Mouse (Mus musculus) megakaryocyte progenitor cell, adult 5-6 weeks (primary cell): ENCODE data around the gene Cdc25b. TPM values are rescaled to one million over a fixed set of nuclear protein-coding genes. Genes with fewer than 3 reads are reported as not detected.
A peak's percentile ranks its signal among the peaks of the same experiment; 100 is the strongest.

ENCODE experiments used
- ATAC-seq: replicated peaks from 2 replicates; pipeline ENCODE4 v1.8.0; 2016; ENCODE audit warnings: mild to moderate bottlenecking, moderate TSS enrichment, inconsistent platforms; ENCODE audit not compliant: poor library complexity
- total RNA-seq, 2 experiments: library from RNA; stranded (forward) in 1 of 2; stranded (reverse) in 1 of 2; fragments of 157-497, 149-512 nt in 1 of 2; fragments of 200-1000 nt in 1 of 2; gene quantifications; 2 replicates each; pipeline versions ENCODE4 v1.2.3 to v1.2.4; 2015 to 2017

Gene Cdc25b
- total RNA-seq (2015) (8.9 and 10.8 TPM in 2 replicates), total RNA-seq (2017) (9.6 and 13.4 TPM in 2 replicates)

DNA sequence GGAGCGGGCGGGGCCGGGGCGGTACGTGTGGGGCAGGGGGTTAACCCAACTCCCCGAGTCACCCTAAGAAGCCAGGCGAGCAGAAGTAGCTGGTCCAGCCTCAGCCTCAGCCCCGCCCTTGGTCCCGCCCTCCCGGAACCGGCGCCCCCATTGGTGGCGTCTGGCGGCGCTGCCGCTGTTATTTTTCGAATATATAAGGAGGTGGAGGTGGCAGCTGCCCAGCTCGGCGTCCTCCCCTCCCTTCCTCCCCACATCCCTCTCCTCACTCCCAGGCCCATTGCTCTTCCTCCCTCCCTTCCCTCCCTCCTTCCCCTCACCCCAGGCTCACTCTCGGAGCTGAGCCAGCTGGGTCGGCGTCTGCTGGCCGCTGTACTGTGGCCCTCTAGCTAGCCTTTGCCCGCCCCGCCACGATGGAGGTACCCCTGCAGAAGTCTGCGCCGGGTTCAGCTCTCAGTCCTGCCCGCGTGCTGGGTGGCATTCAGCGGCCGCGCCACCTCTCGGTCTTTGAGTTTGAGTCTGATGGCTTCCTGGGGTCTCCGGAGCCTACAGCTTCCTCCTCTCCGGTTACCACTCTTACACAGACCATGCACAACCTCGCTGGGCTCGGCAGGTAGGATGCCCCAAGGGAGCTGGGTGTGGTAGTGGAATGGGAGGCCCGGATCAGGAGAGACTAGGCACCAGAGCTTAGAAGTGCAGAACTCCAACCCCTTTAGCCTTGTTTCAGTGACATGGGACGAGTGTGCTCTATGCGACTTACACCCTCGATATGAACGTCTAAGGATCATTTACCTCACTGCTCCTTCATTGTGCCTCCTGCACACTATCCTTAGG is at the start of gene Cdc25b, which contains the start of gene Spef1:
Cdc25b (plus strand) TSS at position 179 of the 831 bp plus-strand sequence.
Spef1 (minus strand) TSS at position 512 of the 831 bp plus-strand sequence.
- ATAC-seq: peak; percentile 89

DNA sequence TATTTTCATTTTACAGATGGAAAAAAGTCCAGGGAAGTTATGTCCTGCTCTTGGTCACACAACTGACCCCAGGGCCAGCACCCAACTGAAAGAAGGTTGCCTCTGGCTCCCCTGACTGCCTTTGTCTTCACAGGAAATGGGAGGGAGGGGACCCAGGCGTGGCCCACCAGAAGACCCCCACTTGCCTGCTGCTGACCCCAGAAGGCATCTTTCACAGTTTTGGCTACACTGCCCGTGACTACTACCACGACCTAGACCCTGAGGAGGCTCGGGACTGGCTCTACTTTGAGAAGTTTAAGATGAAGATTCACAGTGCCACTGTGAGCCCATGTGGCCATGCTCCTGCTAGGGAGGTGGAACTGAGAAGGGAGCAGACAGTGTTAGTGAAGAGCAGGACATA is 48.5 kb upstream of the Cdc25b start:
- no peak for ATAC-seq

DNA sequence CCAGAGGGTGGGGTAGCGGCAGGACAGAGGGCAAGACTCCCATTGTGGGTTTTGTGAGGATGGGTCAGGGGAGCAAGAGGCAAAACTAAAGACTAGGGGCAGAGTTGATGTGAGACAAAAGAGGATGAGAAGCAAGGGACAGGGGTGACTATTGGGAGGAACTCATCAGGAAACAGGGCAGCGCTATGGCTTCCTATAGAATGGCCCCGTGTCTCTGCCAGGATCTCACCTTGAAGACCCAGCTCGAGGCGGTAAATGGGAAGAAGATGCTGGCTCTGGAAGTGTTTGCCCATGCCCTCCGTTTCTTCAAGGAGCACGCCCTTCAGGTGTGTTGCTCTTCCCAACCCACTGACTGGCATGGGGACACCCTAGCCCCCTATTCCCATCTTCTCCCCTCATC is 48.0 kb upstream of the Cdc25b start:
- ATAC-seq: no peak

DNA sequence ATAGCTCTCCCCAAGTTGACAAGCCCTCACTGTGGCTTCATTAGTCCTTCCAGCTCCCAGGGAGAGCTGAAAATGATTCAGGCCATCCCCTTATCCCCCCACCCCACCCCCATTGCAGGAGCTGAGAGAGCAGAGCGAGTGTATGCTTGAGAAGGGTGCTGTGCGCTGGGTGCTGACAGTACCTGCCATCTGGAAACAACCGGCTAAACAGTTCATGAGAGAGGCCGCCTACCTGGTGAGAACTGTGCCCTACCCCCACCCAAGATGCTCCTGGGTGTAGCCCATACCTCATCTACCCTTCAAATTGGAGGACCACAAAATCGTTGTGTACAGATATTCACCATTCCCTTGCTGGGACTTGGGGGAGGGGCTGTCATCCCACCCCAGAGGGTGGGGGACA is 47.5 kb upstream of the Cdc25b start:
- ATAC-seq: no peak

DNA sequence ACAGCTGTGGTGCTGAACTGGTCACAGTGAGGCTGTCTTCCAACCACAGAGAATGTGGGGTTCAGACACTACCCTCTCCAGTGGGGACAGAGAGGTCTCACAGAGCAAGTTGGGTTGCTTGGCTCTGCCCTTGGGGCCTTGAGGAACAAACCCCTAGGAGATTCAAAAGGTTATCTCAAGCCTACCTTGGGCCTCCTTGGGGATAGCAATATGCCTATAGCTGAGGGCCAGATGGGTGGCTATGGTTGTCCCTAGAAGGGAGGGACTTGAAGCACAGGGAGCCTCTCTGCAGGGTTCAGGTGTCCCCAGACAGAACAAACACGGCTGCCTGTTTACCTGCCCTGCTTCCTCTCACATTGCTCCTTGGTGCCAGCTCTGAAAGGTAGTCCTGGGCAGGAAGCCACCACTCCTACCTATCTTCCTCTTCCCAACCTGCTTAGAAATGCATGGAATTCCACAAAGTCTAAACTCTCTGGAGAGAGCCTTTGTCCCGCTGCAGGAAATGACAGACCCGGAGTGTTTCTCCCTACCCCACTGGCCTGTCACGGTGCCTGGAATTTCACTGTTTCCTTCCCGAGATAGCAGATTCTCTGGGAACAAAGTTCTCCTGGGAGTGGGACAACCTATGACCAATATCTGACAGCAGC is 46.7 kb upstream of the Cdc25b start:
- ATAC-seq: no peak

DNA sequence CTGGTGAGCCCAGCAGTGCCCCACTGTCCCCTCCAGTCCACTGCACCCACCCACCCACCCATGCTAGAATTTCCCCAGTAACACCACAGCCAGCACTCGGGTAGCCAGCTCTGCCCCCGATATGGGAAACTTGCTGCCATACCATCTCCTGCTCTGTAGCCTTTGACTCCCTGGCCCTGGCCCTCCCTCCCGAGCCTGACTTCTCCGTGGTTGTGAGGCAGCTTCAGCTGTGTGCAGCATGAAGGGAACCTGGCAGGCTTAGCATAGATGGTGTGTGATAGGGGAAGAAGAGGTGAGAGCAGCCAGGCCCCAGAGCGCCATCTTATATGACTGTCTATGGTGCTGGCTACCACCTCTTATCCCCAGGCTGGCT is 46.2 kb upstream of the Cdc25b start:
- no peak for ATAC-seq

DNA sequence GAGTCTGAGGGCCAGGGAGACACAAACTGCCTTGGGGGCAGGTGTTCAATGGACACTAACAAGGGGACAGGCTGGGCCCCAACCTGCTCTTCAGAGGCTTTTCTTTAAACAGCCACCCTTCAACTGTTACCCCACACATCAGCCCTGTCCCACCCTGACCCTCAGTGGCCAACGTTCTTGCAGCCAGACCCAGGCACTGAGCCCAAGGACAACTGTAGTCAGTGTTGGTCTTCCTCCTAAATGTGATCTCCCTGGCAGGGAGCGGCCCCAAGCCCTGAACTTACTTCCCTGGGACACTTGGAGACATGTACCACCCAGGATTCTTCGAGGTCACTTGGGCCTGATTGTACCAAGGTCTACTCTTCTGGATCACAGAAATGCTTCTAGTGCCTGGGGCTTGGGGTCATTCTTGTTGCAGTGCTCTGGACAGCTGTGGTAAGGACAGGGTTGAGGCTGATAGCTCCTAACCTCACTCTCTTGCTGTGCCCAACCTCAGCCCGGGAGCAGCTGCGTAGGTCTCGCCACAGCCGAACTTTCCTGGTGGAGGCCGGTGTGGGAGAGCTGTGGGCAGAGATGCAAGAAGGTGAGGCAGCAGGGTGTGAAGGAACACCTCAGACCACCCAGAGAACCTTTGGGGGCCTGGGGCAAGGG is 45.3 kb upstream of the Cdc25b start:
- ATAC-seq: no peak

DNA sequence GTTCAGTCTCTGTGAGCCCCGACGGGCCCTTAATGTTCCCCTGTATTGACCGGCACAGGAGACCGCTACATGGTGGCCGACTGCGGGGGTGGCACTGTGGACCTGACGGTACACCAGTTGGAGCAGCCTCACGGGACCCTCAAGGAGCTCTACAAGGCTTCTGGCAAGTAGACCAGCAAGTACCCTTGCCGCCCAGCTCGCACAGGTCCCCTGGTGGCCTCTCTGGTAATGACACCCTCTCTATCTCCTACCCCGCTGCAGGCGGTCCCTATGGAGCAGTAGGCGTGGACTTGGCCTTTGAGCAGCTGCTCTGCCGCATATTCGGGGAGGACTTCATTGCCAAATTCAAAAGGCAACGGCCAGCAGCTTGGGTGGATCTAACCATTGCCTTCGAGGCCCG is 44.2 kb upstream of the Cdc25b start:
- peak; percentile 93 for ATAC-seq

DNA sequence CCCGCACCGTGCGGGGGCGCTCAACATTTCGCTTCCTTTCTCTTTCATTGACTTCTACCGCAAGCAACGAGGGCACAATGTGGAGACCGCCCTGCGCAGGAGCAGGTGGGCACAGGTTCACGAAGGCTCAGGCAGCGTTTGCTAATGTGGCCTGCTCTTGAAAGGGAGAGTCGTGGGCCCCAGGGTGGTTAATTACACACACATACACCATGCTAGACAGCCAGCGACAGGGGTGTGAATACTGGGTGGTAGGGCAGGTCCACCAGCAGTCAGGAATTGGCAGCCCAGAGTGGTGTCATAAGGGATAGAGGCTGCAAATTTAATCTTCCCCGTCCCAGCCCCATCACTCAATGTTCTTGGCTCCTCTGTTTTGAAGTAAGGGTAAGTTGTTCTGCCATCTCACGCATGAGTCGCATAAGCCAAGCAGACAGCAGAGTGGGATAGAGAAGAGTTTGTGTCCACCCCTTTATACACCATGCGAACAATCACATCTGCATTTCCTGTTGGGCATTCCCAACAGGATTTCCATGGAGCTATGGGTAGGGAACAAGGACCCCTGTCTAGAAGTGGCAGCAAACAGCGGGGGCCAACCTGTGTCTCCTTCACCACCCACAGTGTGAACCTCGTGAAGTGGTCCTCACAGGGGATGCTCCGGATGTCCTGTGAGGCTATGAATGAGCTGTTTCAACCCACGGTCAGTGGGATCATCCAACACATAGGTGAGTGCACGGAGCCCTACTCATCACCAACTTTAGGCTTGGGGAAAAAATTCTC is 43.6 kb upstream of the Cdc25b start:
- no peak for ATAC-seq

DNA sequence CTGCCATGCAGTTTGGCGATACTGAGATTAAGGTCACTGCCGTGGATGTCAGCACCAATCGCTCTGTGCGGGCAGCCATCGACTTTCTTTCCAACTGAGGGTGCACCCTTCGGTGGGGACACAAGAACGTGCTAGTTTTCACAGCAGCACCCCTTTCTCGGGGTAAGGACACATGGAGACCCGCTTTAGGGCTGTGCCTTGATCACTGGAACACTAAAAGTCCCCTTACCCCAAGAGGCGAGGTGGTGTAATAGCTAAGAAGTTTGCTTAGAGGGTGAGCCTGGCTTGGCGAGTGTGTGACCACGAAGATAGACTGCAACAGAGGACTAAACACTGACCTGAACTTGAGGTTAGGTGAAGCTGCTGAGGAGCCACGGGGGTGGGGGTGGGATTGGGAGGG is 41.6 kb upstream of the Cdc25b start:
- no peak for ATAC-seq

DNA sequence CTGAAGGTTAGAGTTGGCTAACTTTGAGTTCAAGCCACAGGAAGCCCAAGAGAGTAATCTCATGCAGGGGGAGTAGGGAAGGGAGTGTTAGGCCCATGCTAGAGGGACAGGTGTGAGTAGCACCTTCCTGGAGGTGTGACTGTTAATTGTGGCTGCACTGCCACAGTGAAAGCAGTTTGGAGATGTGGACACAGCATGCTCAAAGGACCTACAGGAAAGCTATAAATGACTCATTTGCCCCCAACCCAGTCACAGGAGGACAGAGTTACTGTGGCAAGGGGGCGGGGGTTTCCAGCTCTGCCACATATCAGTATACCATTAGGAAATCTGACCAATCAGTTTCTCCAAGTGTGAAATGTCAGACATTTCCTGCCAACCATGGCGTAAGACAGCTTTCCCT is 41.2 kb upstream of the Cdc25b start:
- no peak for ATAC-seq

DNA sequence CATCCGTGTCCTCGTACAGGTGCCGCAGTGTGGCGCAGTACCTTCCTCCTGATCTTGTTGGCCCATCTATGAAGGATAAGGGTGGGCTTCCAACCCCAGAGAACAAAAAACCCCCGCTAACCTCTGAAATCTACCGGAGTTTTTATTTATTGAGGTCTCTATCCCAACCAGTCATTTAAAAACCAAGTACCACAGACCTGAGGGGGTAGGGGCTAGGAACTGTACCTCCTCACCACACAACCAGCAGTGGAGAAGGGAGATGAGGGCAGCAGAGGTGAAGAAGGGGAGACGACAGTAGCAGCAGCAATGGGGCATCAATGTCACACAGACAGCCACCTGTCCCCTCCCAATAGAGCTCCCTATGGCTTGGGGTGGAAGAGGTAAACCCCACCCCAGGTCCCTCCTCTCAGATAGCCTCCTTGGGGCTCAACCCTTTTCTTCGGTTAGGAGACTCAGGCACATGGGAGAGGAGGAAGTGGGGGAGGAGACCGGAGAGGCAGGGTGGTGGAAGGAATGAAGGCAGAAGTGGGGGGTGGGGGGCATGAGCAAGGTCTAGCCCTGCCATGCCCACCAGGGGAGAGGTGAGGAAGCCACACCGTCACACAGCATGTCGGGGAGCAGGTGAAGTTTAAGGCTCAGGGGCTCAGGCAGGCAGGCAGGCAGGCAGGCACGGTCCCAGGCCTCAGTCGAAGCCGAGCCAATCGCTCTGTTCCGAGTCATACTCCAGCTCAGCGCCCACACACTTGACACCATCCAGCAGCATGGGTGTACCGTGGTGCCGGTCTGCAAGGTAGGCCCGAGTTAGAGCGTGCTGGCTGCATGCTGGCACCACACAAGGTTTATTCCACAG is 40.3 kb upstream of the Cdc25b start:
- no peak for ATAC-seq

DNA sequence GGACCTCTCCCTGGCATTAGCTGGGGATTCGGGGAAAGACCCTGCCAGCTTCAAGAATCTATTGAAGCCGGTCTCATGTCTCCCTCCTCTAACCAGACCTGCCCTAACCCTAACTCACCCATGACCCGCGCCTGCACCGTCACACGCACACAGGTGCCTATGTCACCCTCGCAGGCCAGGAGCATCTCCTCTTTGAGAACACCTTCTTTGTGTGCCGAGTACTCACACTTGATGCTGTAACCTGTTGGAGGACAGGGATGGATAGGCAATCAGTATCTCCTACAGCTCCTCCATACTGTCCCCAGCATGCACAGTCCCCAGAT is 39.7 kb upstream of the Cdc25b start:
- no peak for ATAC-seq

DNA sequence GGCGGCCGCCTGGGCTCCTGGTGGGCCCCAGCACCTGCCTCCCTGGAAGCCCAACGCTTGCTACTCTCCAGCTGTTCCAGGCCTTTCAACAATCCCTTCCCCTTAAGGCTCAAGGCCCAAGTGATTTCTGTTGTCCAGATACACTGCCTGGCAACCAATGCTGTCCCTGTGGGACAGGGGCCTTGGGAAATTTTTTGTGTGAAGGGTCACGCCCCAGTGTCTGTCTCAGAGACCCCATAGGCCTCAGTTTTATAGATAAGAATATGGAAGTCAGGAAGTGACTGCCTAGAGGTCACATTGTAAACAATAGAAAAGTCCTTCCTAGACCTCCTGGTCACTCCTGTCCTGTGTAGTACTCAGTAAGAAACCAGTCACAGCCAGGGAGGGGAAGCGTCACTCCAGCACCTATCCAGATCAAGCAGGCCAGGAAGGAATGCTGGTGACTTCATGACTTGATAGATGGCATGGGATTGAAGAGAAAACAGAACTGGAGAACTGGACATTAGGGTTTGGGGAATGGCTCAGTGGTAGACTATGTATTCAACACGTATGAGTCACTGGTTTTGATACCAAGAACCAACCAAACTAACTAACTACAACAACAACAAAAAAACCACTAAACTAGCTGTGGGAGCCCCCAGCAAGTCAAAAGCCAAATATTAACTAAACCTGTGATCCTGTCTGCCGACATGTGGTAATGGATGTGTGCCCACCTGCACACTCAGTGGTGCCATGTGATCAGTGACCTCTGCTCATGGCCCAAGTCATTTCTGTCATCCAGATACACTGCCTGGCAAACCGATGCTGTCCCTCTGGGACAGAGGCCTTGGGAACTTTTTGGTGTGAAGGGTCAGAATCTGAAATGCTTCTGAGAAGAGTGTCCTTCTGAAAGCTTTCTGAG is 38.1 kb upstream of the Cdc25b start:
- no peak for ATAC-seq

DNA sequence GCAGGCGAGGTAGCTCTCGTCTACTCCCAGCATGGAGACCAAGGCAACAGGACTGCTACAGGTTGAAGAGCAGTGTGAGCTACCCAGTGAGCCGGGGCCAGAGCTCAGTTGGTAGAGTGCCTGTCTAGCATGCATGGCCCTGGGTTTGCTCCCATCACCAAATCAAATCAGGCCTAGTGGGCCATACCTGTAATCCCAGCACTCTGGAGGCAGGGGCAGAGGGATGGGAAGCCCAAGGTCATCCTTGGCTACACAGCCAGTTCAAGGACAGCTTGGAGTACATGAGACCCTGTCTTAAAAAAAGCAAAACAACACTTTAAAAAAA is 37.5 kb upstream of the Cdc25b start:
- ATAC-seq: no peak

DNA sequence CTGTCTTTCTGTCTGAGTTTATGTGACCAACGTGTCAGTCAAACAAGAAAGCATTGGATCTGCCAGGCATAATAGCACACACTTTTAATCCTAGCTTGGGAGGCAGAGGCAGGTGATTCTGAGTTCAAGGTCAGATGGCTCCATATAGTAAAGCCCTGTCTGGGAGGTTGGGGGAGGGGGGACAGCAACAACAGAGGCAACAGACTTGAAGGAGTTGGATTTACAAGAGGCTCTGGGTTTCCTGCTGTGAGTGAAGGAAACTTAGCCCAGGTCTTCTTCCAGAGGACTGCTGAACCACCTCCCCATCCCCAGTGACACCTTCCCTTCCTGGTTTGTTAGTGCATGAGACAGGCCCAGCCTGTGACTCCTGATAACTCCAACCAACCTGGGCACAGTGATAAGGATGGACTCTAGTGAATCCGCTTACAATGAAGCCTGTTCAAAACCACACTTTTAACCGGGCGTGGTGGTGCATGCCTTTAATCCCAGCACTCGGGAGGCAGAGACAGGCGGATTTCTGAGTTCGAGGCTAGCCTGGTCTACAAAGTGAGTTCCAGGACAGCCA is 34.5 kb upstream of the Cdc25b start:
- peak; percentile 90 for ATAC-seq

DNA sequence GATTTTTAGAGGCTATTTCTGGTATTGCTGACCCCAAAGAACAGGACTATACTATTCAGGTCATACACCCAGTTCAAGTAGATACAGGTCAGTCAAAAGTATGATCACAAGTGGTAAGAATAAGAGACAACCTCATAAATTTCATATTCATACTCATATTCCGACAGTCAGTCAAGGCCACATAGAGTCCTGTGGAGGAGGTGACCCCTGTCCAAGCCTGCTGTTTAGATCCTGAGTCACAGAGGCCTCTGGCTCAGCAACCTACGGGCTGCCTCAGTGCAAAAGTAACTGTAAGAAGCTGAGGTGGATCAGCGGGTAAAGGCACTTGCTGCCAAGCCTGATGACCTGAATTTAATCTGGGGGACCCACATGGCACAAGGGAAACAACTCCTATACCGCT is 32.7 kb upstream of the Cdc25b start:
- ATAC-seq: no peak

DNA sequence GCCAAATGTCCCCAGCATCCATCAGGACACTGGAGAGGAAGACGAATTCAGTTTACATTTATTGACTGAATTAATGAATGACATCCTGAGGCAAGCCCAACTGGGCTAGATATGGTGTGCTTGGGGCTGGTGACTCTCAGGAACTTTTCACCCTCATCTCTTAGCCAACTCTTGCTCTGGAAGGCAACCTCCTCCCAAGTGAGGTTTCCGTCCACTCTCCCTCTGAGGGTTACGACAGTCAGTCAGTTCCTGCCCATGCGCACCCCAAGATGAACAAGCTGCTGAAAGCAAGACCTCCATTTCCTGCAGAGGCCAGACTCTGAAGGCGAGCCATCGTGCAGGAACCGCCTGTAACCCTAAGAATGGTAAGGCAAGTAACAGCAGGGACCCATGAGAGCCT is 29.8 kb upstream of the Cdc25b start:
- ATAC-seq: no peak

DNA sequence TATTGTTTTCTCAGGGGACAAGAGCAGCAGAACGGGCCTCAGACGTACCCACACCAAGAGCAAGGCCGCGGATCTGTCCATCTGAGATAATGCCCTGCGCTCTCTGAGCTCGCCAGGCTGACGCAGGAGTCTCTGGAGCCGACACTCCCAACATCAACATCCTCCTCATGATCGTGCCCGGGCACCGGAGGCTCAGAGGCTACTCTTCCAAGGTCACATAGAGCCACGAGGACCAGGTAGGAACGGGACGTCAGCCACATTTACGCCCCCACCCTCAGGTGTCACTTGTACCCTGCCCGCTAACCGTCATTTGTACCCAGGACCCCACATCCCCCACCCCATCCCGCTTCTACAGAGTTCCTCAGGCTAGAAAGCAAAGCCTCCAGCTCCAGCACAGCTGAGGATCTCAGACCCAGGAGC is 27.2 kb upstream of the Cdc25b start:
- peak; percentile 59 for ATAC-seq
